Mouse (Mus musculus): Measurements from ENCODE around the gene Gpr27. TPM values are rescaled to one million over a fixed set of nuclear protein-coding genes. Genes with fewer than 3 reads are reported as not detected.
A peak's percentile ranks its signal among the peaks of the same experiment; 100 is the strongest.

Gpr27 gene
- polyA plus RNA-seq (2015; fragmentation: Nextera tagmentation; extraction: Ambion mirVana), result 15.8 and 20.7 TPM in 2 replicates

DNA sequence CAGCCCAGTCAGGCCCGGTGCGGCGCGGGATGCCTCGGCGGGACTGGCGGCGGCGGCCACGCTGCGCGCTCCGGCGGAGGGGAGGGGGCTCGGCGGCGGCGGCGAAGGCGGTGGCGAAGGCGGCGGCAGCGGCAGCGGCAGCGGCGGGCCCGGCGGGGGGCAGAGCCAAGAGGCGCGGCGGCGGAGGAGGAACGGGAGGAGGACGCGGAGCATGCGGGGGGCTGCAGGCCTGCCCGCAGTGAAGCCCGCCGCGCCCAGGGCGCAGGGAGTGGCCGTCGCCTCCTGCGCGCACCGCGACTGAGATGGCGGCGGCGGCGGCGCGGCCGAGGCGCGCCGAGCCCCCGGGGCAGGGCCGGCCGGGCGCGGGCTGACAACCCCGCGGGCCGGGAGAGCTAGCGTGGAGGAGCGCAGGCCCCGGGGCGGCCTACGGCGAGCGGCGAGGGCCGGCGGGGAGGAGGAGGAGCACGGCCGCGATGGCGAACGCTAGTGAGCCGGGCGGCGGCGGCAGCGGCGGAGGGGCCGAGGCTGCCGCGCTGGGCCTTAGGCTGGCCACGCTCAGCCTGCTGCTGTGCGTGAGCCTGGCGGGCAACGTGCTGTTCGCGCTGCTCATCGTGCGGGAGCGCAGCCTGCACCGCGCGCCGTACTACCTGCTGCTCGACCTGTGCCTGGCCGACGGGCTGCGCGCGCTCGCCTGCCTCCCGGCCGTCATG is at the start of gene Gpr27:
Gene Gpr27 (plus strand): TSS at position 474 of the 710 bp plus-strand sequence.
- peaks cover 35% of the 10 kb centered on the region for H3K27me3 ChIP-seq (replicated peaks)
- H3K4me2 ChIP-seq, result peak within 1 kb of the TSS; percentile 90
- WGBS, result under 1% methylated on average over 82 of the region's 112 CpGs
- peak within 1 kb of the TSS; percentile 74 for H3K4me3 ChIP-seq (replicated peaks)
- H3K9ac ChIP-seq (replicated peaks), result peak within 1 kb of the TSS; percentile 79
- ATAC-seq (ENCODE audit: low FRiP score), result peak; percentile 84
- H3K36me3 ChIP-seq, result no peaks in the 10 kb centered on the region
- H3K4me1 ChIP-seq, result peaks cover 42% of the 10 kb centered on the region
- peak within 1 kb of the TSS; percentile 93 for H3K27ac ChIP-seq (replicated peaks)
- no peaks in the 10 kb centered on the region for H3K9me3 ChIP-seq (replicated peaks)

- H3K4me3 ChIP-seq (replicated peaks), result no peak overlapping the region
- WGBS, result 68% methylated on average over 10 of the region's 10 CpGs
- no peaks in the 10 kb centered on the region for H3K4me1 ChIP-seq
- no peak overlapping the region for H3K9ac ChIP-seq (replicated peaks)
- no peaks in the 10 kb centered on the region for H3K27me3 ChIP-seq (replicated peaks)
- H3K4me2 ChIP-seq, result no peak overlapping the region
- no peak overlapping the region for H3K27ac ChIP-seq (replicated peaks)
- H3K9me3 ChIP-seq (replicated peaks), result no peaks in the 10 kb centered on the region
- H3K36me3 ChIP-seq, result peaks cover 9% of the 10 kb centered on the region; the same call in 1 of the 2 replicates
- no peak for ATAC-seq (ENCODE audit: low FRiP score)
These were observed 48.9 kb upstream of the Gpr27 start for GRCm38 (mm10) chr6:99643439-99644199.

DNA sequence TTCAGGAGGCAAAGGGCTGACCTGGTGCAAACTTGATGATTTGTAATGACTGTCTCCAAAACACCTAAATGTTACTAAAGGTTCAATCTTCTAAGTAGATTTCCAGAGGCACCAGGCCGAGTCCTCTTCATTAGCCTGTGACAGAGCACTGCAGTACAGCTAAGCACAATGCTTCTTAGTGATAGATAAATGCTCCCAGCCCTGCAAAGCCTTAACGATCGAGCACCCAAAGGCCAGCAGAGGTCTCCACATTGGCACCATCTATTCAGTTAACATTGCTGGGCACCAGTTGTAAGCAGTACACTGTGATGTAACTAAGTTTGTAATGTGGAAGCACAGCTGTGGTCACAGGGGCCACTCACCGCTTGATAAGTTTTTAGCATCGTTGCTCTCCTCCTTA is 48.1 kb upstream of the Gpr27 start:
- Histone ChIP-seq H3K4me1 (no peaks in the 10 kb centered on the region), H3K9ac (replicated peaks) (no peak overlapping the region), H3K4me3 (replicated peaks) (no peak overlapping the region), H3K36me3 (peaks cover 4% of the 10 kb centered on the region; the same call in 1 of the 2 replicates), H3K9me3 (replicated peaks) (no peaks in the 10 kb centered on the region), H3K4me2 (no peak overlapping the region), H3K27ac (replicated peaks) (no peak overlapping the region), H3K27me3 (replicated peaks) (no peaks in the 10 kb centered on the region)
- ATAC-seq (ENCODE audit: low FRiP score), result no peak
- 84% methylated on average over 5 of the region's 5 CpGs for WGBS

DNA sequence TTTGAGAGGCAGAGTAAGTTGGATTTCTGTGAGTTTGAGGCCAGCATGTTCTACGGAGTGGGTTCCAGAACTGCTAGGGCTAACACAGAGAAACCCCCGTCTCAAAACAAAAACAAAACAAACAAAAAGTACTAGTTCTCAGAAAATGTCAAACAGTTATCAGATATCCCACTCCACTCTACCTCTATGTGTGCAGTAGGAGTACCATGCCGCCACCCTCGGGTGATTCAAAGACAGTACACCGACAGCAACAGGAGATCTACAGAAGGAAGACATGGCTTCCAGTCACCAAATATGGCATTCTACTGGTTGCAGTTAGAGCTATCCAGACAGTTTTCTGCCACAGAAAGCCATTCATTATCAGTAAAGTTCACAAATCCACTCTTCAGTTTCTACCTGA is 47.6 kb upstream of the Gpr27 start:
- 93% methylated on average over 5 of the region's 5 CpGs for WGBS
- H3K4me3 ChIP-seq (replicated peaks), result no peak overlapping the region
- no peaks in the 10 kb centered on the region for H3K4me1 ChIP-seq
- no peaks in the 10 kb centered on the region for H3K9me3 ChIP-seq (replicated peaks)
- H3K27me3 ChIP-seq (replicated peaks), result no peaks in the 10 kb centered on the region
- no peak overlapping the region for H3K27ac ChIP-seq (replicated peaks)
- H3K9ac ChIP-seq (replicated peaks), result no peak overlapping the region
- H3K36me3 ChIP-seq, result no peaks in the 10 kb centered on the region; the same call in 1 of the 2 replicates
- H3K4me2 ChIP-seq, result no peak overlapping the region
- no peak for ATAC-seq (ENCODE audit: low FRiP score)

DNA sequence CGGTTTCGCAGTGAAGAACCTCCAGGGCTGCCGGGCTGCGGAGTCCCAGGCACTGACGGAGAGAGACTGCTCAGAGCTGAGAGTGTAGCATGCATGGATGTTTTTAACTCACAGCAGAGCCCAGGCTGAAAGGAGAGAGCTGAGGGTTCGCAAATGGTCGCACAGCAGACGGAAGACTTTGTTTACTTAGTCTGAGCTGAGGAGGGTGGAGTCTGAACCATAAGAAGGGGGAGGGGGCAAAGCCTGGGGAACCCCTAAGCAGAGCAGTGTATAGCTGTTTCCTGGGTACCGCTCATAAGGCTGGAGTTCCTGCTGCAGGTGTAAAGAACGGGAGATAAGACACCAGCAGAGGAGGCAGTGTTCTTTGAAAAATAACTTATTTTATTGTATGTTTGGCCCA is 46.1 kb upstream of the Gpr27 start:
- Histone ChIP-seq H3K4me1 (no peaks in the 10 kb centered on the region), H3K9me3 (replicated peaks) (no peaks in the 10 kb centered on the region), H3K27me3 (replicated peaks) (peaks cover 3% of the 10 kb centered on the region; the same call in 1 of the 2 replicates), H3K27ac (replicated peaks) (no peak overlapping the region), H3K4me2 (no peak overlapping the region), H3K36me3 (no peaks in the 10 kb centered on the region; the same call in 1 of the 2 replicates), H3K9ac (replicated peaks) (no peak overlapping the region), H3K4me3 (replicated peaks) (no peak overlapping the region)
- 72% methylated on average over 10 of the region's 10 CpGs for WGBS
- no peak for ATAC-seq (ENCODE audit: low FRiP score)

GRCm38 (mm10) chr6:99649307-99649706 is 43.2 kb upstream of the Gpr27 start:
- Histone ChIP-seq H3K27me3 (replicated peaks) (peaks cover 3% of the 10 kb centered on the region; the same call in 1 of the 2 replicates), H3K27ac (replicated peaks) (no peak overlapping the region), H3K4me1 (peaks cover 3% of the 10 kb centered on the region; the same call in 1 of the 2 replicates), H3K36me3 (no peaks in the 10 kb centered on the region; the same call in 1 of the 2 replicates), H3K9ac (replicated peaks) (no peak overlapping the region), H3K4me2 (no peak overlapping the region), H3K9me3 (replicated peaks) (no peaks in the 10 kb centered on the region), H3K4me3 (replicated peaks) (no peak overlapping the region)
- WGBS, result 61% methylated on average over 2 of the region's 2 CpGs
- no peak for ATAC-seq (ENCODE audit: low FRiP score)

DNA sequence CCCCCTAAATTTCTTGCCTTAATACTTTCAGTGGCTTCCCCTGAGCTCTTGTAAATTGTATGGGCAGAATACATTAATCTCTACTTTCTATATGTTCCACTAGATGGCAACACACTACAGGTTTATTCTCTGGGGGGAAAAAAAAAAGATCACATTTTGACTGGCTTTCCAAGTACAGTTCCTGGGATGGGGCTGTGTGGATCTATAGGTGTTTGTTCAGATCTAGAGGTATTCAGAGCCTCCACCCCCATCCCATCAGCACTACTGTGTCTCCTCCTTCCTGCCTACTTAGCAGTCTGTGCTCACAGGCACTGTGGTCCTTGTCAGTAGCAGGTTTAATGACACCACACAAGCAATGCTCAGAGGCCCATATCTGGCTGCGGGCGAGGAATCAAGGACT is 40.1 kb upstream of the Gpr27 start:
- Histone ChIP-seq H3K4me2 (no peak overlapping the region), H3K27ac (replicated peaks) (no peak overlapping the region), H3K9me3 (replicated peaks) (no peaks in the 10 kb centered on the region), H3K27me3 (replicated peaks) (peaks cover 7% of the 10 kb centered on the region; the same call in 1 of the 2 replicates), H3K4me1 (peaks cover 3% of the 10 kb centered on the region; the same call in 1 of the 2 replicates), H3K4me3 (replicated peaks) (no peak overlapping the region), H3K9ac (replicated peaks) (no peak overlapping the region), H3K36me3 (no peaks in the 10 kb centered on the region; the same call in 1 of the 2 replicates)
- 63% methylated on average over 2 of the region's 2 CpGs for WGBS
- ATAC-seq (ENCODE audit: low FRiP score), result no peak

- Histone ChIP-seq H3K9ac (replicated peaks) (no peak overlapping the region), H3K4me3 (replicated peaks) (no peak overlapping the region), H3K27me3 (replicated peaks) (peaks cover 7% of the 10 kb centered on the region; the same call in 1 of the 2 replicates), H3K9me3 (replicated peaks) (no peaks in the 10 kb centered on the region), H3K27ac (replicated peaks) (no peak overlapping the region), H3K4me2 (no peak overlapping the region), H3K36me3 (no peaks in the 10 kb centered on the region), H3K4me1 (peaks cover 3% of the 10 kb centered on the region; the same call in 1 of the 2 replicates)
- no peak for ATAC-seq (ENCODE audit: low FRiP score)
- WGBS, result 38% methylated on average over 5 of the region's 5 CpGs
These were observed 38.1 kb upstream of the Gpr27 start for GRCm38 (mm10) chr6:99654343-99654742.

DNA sequence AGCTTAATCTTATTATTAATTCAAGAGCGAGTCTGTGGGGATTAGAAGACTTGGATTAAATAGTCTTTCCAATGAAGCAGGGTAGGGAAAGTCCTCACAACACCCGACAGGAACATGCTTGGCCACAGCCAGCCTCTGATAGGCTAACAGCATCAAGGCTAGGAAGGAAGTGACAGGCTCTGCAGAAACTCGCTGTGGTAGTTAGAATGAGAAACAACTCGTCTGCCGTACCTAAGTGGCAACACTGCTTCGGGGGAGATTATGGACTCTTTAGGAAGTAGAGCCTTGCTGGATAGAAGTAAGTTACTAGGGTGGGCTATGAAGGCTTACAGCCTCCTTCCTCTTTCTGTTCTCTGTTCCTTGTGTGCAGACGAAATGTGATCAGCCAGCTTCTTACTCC is 37.0 kb upstream of the Gpr27 start:
- H3K4me2 ChIP-seq, result no peak overlapping the region

GRCm38 (mm10) chr6:99656088-99656487 is 36.4 kb upstream of the Gpr27 start:
- ATAC-seq (ENCODE audit: low FRiP score), result no peak
- Histone ChIP-seq H3K9me3 (replicated peaks) (no peaks in the 10 kb centered on the region), H3K36me3 (no peaks in the 10 kb centered on the region), H3K9ac (replicated peaks) (no peak overlapping the region), H3K27ac (replicated peaks) (no peak overlapping the region), H3K27me3 (replicated peaks) (peaks cover 7% of the 10 kb centered on the region; the same call in 1 of the 2 replicates), H3K4me2 (no peak overlapping the region), H3K4me1 (peaks cover 7% of the 10 kb centered on the region), H3K4me3 (replicated peaks) (no peak overlapping the region)
- 97% methylated on average over 2 of the region's 2 CpGs for WGBS

More for the DNA sequence above, 37.0 kb upstream of the Gpr27 start:
- peaks cover 8% of the 10 kb centered on the region; the same call in 1 of the 2 replicates for H3K27me3 ChIP-seq (replicated peaks)
- no peak overlapping the region for H3K27ac ChIP-seq (replicated peaks)
- H3K36me3 ChIP-seq, result no peaks in the 10 kb centered on the region
- H3K4me3 ChIP-seq (replicated peaks), result no peak overlapping the region
- H3K9ac ChIP-seq (replicated peaks), result no peak overlapping the region
- no peaks in the 10 kb centered on the region for H3K9me3 ChIP-seq (replicated peaks)
- ATAC-seq (ENCODE audit: low FRiP score), result no peak
- peaks cover 4% of the 10 kb centered on the region for H3K4me1 ChIP-seq
- 69% methylated on average over 7 of the region's 7 CpGs for WGBS

DNA sequence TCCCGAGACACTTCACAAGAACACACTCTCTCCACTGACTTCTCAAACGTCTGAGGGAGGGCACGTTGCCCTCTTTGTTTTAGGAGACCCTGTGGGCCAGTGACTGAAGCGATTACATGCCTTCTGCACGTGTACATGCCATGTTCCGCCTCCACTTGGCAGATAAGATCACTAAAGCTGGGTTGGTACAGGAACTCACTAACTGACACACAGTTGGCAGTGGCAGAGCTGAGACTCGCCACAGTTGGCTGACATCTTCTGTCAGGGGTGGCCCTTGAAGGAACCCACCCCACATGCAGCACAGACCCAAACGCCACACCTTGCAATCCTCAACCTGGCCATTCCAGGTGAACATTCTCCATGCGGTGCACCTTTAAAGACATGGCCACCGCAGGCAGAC is 33.9 kb upstream of the Gpr27 start:
- WGBS, result 82% methylated on average over 10 of the region's 10 CpGs
- no peaks in the 10 kb centered on the region for H3K9me3 ChIP-seq (replicated peaks)
- H3K36me3 ChIP-seq, result no peaks in the 10 kb centered on the region
- no peak for ATAC-seq (ENCODE audit: low FRiP score)
- H3K9ac ChIP-seq (replicated peaks), result no peak overlapping the region
- H3K4me3 ChIP-seq (replicated peaks), result no peak overlapping the region
- H3K27me3 ChIP-seq (replicated peaks), result 0 out of 2 replicates have a peak, but pooled peaks cover 7% of the 10 kb centered on the region
- H3K27ac ChIP-seq (replicated peaks), result no peak overlapping the region
- H3K4me1 ChIP-seq, result peaks cover 4% of the 10 kb centered on the region; the same call in 1 of the 2 replicates
- no peak overlapping the region for H3K4me2 ChIP-seq

Measured in neural tube, embryonic 15.5 days (tissue).